Mouse (Mus musculus) olfactory bulb, adult 2 months (tissue): Measurements from ENCODE around the gene Tfrc. TPM values are rescaled to one million over a fixed set of nuclear protein-coding genes. Genes with fewer than 3 reads are reported as not detected.

Source experiments
- H3K27ac ChIP-seq: fragments of 200-500 bp; 2 replicates; pipeline ENCODE4 v1.5.1; 2012; ENCODE audit warnings: low read depth, low read length; ENCODE audit not compliant: insufficient read depth
- H3K4me1 ChIP-seq: fragments of 200-500 bp; 2 replicates; pipeline ENCODE4 v1.6.1; 2012; ENCODE audit warnings: low read length; ENCODE audit not compliant: control insufficient read depth, insufficient read depth
- H3K4me3 ChIP-seq: fragments of 200-500 bp; 2 replicates; pipeline ENCODE4 v1.5.1; 2012; ENCODE audit warnings: mild to moderate bottlenecking, low read depth, low read length, moderate library complexity; ENCODE audit not compliant: insufficient read depth
- CTCF ChIP-seq: fragments of 200-500 bp; IDR thresholded peaks from 2 replicates; pipeline ENCODE4 v1.5.1; 2012; ENCODE audit warnings: low read depth, mild to moderate bottlenecking, low read length, moderate library complexity; ENCODE audit not compliant: insufficient read depth
- POLR2A ChIP-seq: fragments of 200-500 bp; IDR thresholded peaks from 2 replicates; pipeline ENCODE4 v1.6.1; 2012; ENCODE audit warnings: mild to moderate bottlenecking, low read depth, low read length, moderate library complexity; ENCODE audit not compliant: insufficient read depth
- whole genome bisulfite sequencing: fragments of 180-500 bp; shearing (Covaris S2); methylation state at CpG from one replicate; pipeline ENCODE4 v1.1.7; 2018; 5-methylcytosine and 5-hydroxymethylcytosine counted together
- polyA plus RNA-seq: library from polyadenylated mRNA; stranded (reverse); fragments of >200 nt; gene quantifications from 2 replicates; pipeline ENCODE4 v1.2.4, GENCODE M21; 2012; ENCODE audit warnings: low replicate concordance; ENCODE audit not compliant: missing spikeins, insufficient read depth, insufficient read length

Tfrc gene
- polyA plus RNA-seq, 1 experiment, result not detected

- peaks cover 20% of the 10 kb centered on the region for H3K4me1 ChIP-seq
- no peak overlapping the region for H3K4me3 ChIP-seq
- no peak for TF ChIP-seq POLR2A
- TF ChIP-seq CTCF, result no peak
- H3K27ac ChIP-seq, result no peak overlapping the region
- 85% methylated on average over 10 of the region's 10 CpGs for WGBS
Measured at GRCm38 (mm10) chr16:32670354-32671124, 61.8 kb downstream of the Tfrc start.

- H3K4me1 ChIP-seq, result peaks cover 17% of the 10 kb centered on the region
- WGBS, result 91% methylated on average over 13 of the region's 13 CpGs
- no peak overlapping the region for H3K27ac ChIP-seq
- no peak for TF ChIP-seq POLR2A
- no peak for TF ChIP-seq CTCF
- no peak overlapping the region for H3K4me3 ChIP-seq
Measured at GRCm38 (mm10) chr16:32671206-32671887, 62.6 kb downstream of the Tfrc start.

GRCm38 (mm10) chr16:32672250-32672649, 63.5 kb downstream of the Tfrc start:
- TF ChIP-seq POLR2A (no peak), CTCF (no peak)
- H3K27ac ChIP-seq, result no peak overlapping the region
- H3K4me3 ChIP-seq, result no peak overlapping the region
- 78% methylated on average over 7 of the region's 7 CpGs for WGBS
- peaks cover 23% of the 10 kb centered on the region for H3K4me1 ChIP-seq

- Histone ChIP-seq H3K4me1 (peaks cover 24% of the 10 kb centered on the region; the same call in 1 of the 2 replicates), H3K4me3 (no peak overlapping the region), H3K27ac (no peak overlapping the region)
- TF ChIP-seq POLR2A (no peak), CTCF (no peak)
- WGBS, result 67% methylated on average over 13 of the region's 13 CpGs
Measured at GRCm38 (mm10) chr16:32672861-32673560, 64.3 kb downstream of the Tfrc start.

- 85% methylated on average over 17 of the region's 17 CpGs for WGBS
- Histone ChIP-seq H3K27ac (no peak overlapping the region), H3K4me1 (peaks cover 25% of the 10 kb centered on the region; the same call in 1 of the 2 replicates), H3K4me3 (no peak overlapping the region)
- TF ChIP-seq POLR2A, result no peak
- TF ChIP-seq CTCF, result no peak
Measured at GRCm38 (mm10) chr16:32674121-32674740, 65.5 kb downstream of the Tfrc start.

- no peak overlapping the region for H3K27ac ChIP-seq
- no peak for TF ChIP-seq CTCF
- TF ChIP-seq POLR2A, result no peak
- no peak overlapping the region for H3K4me3 ChIP-seq
- WGBS, result 80% methylated on average over 10 of the region's 10 CpGs
- H3K4me1 ChIP-seq, result peaks cover 25% of the 10 kb centered on the region; the same call in 1 of the 2 replicates
Measured at GRCm38 (mm10) chr16:32677040-32677700, 68.5 kb downstream of the Tfrc start.

GRCm38 (mm10) chr16:32677903-32678302, 69.2 kb downstream of the Tfrc start:
- 62% methylated on average over 14 of the region's 14 CpGs for WGBS
- no peak for TF ChIP-seq POLR2A
- no peak for TF ChIP-seq CTCF
- Histone ChIP-seq H3K27ac (no peak overlapping the region), H3K4me3 (no peak overlapping the region), H3K4me1 (peaks cover 23% of the 10 kb centered on the region; the same call in 1 of the 2 replicates)

GRCm38 (mm10) chr16:32678812-32679211, 70.1 kb downstream of the Tfrc start:
- Histone ChIP-seq H3K4me3 (no peak overlapping the region), H3K27ac (no peak overlapping the region), H3K4me1 (peaks cover 20% of the 10 kb centered on the region; the same call in 1 of the 2 replicates)
- TF ChIP-seq CTCF (no peak), POLR2A (no peak)
- 78% methylated on average over 14 of the region's 14 CpGs for WGBS
